Mouse (Mus musculus): ENCODE data around the gene Magea4. TPM values are rescaled to one million over a fixed set of nuclear protein-coding genes. Genes with fewer than 3 reads are reported as not detected.

Gene Magea4
- polyA plus RNA-seq (2014; fragmentation: Nextera tagmentation; extraction: Ambion mirVana), result not detected in 2 replicates

- no peak for ATAC-seq (replicated peaks; ENCODE audit: insufficient number of reproducible peaks, low FRiP score, low TSS enrichment, low read depth)
- no peak within 1 kb of the TSS for H3K9ac ChIP-seq (replicated peaks; ENCODE audit: low read length)
- WGBS, result 77% methylated on average over 2 of the region's 2 CpGs
Measured at GRCm38 (mm10) chrX:72221717-72222116, at the start of gene Magea4. Gene Magea4 (plus strand): TSS chrX:72222017.

DNA sequence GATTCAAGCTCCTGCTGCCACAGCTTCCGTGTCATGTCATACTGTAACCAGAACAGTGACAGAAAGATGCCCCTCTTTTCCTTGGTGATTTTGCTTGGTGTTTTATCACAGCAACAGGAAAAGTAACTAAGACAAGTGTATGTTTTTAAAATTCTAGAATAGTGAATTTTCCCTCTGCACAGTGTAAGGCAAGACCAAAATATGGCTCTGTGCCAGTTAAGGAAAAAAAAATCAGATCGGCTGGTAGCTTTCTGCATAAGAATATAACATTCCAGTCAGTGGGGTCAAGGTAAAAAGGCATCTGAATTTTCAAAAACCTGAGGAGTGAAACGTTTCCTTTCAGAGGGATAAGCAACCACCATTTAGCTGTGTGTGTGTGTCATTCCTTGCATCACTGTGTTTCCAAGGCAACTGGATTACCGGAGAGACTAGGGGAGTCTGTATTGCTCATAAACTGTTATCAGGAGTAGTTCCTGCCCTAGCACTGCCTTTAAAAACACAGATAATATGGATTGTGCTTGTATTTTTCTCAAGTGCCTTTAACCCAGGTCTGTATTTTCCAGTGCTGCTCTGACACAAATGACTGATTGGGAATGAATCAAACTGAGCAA is 18.8 kb upstream of the Magea4 start:
- no peak overlapping the region for H3K4me2 ChIP-seq (ENCODE audit: low read depth, low read length)
- DNase-seq (ENCODE audit: low spot score) (peak; percentile 0), ATAC-seq (replicated peaks; ENCODE audit: insufficient number of reproducible peaks, low FRiP score, low TSS enrichment, low read depth) (no peak)
- no peaks in the 10 kb centered on the region for H3K27me3 ChIP-seq (ENCODE audit: control insufficient read depth, insufficient read depth, low read length)
- H3K4me1 ChIP-seq (ENCODE audit: control insufficient read depth, insufficient read depth, low read length), result no peaks in the 10 kb centered on the region
- WGBS, result 52% methylated on average over 4 of the region's 4 CpGs
- no peak overlapping the region for H3K27ac ChIP-seq (replicated peaks; ENCODE audit: low read depth, low read length)
- H3K9me3 ChIP-seq (replicated peaks; ENCODE audit: control insufficient read depth, low read length), result no peaks in the 10 kb centered on the region
- H3K36me3 ChIP-seq (replicated peaks; ENCODE audit: control insufficient read depth, insufficient read depth, low read depth, low read length), result no peaks in the 10 kb centered on the region
- H3K9ac ChIP-seq (replicated peaks; ENCODE audit: low read length), result no peak overlapping the region
- no peak overlapping the region for H3K4me3 ChIP-seq (ENCODE audit: low read depth, low read length)

More at GRCm38 (mm10) chrX:72221717-72222116, at the start of gene Magea4:
- H3K27me3 ChIP-seq (ENCODE audit: control insufficient read depth, insufficient read depth, low read length), result no peaks in the 10 kb centered on the region
- H3K27ac ChIP-seq (replicated peaks; ENCODE audit: low read depth, low read length), result no peak within 1 kb of the TSS
- H3K4me3 ChIP-seq (ENCODE audit: low read depth, low read length), result no peak within 1 kb of the TSS
- H3K9me3 ChIP-seq (replicated peaks; ENCODE audit: control insufficient read depth, low read length), result no peaks in the 10 kb centered on the region
- no peak for DNase-seq (ENCODE audit: low spot score)
- no peak within 1 kb of the TSS for H3K4me2 ChIP-seq (ENCODE audit: low read depth, low read length)
- no peaks in the 10 kb centered on the region for H3K36me3 ChIP-seq (replicated peaks; ENCODE audit: control insufficient read depth, insufficient read depth, low read depth, low read length)
- no peaks in the 10 kb centered on the region for H3K4me1 ChIP-seq (ENCODE audit: control insufficient read depth, insufficient read depth, low read length)

GRCm38 (mm10) chrX:72270637-72271036 is 48.8 kb downstream of the Magea4 start:
- H3K4me3 ChIP-seq (ENCODE audit: low read depth, low read length), result no peak overlapping the region
- H3K27me3 ChIP-seq (ENCODE audit: control insufficient read depth, insufficient read depth, low read length), result no peaks in the 10 kb centered on the region
- WGBS, result 91% methylated on average over 10 of the region's 11 CpGs
- no peaks in the 10 kb centered on the region for H3K36me3 ChIP-seq (replicated peaks; ENCODE audit: control insufficient read depth, insufficient read depth, low read depth, low read length)
- no peak for DNase-seq (ENCODE audit: low spot score)
- no peak for ATAC-seq (replicated peaks; ENCODE audit: insufficient number of reproducible peaks, low FRiP score, low TSS enrichment, low read depth)
- H3K9ac ChIP-seq (replicated peaks; ENCODE audit: low read length), result no peak overlapping the region
- no peak overlapping the region for H3K4me2 ChIP-seq (ENCODE audit: low read depth, low read length)
- no peaks in the 10 kb centered on the region for H3K9me3 ChIP-seq (replicated peaks; ENCODE audit: control insufficient read depth, low read length)
- H3K27ac ChIP-seq (replicated peaks; ENCODE audit: low read depth, low read length), result no peak overlapping the region
- no peaks in the 10 kb centered on the region for H3K4me1 ChIP-seq (ENCODE audit: control insufficient read depth, insufficient read depth, low read length)

MicroRNAs within 50 kb of the gene (microRNA counts, 519-probe panel; counts per million panel counts)
- microRNA mmu-miR-224 (1,441 counts per million, percentile 6 among the panel's probes with 10 or more counts), microRNA mmu-miR-452 (not detected)

Small RNA genes within 50 kb of the gene (microRNA-seq; reads per million reads assigned to microRNA genes)
- gene Mir224 (ENCODE audit: borderline number of aligned reads) (457 reads per million, percentile 62 among the genes with 10 or more reads in this experiment), gene Mir452 (ENCODE audit: borderline number of aligned reads) (95.5 reads per million, percentile 40 among the genes with 10 or more reads in this experiment)

Other genes with a start within 250 kb of the Magea4 start
- not detected in 2 replicates for gene Fate1, start 249.0 kb upstream of the Magea4 start, polyA plus RNA-seq (2014; fragmentation: Nextera tagmentation; extraction: Ambion mirVana)
- gene Cnga2, start 230.2 kb upstream of the Magea4 start, polyA plus RNA-seq (2014; fragmentation: Nextera tagmentation; extraction: Ambion mirVana), result 0.08 TPM in 1 of 2 replicates, not detected in the other
- gene Gabre, start 52.8 kb downstream of the Magea4 start, polyA plus RNA-seq (2014; fragmentation: Nextera tagmentation; extraction: Ambion mirVana), result 0.74 and 1.6 TPM in 2 replicates
- gene Magea10, start 164.8 kb downstream of the Magea4 start, polyA plus RNA-seq (2014; fragmentation: Nextera tagmentation; extraction: Ambion mirVana), result not detected in 2 replicates

Data from embryonic facial prominence, embryonic 11.5 days (tissue).